Mouse (Mus musculus): ENCODE results near the gene Cyyr1. TPM values are rescaled to one million over a fixed set of nuclear protein-coding genes. Genes with fewer than 3 reads are reported as not detected.
A peak's percentile ranks its signal among the peaks of the same experiment; 100 is the strongest.

Cyyr1 gene
- polyA plus RNA-seq, 1 experiment from 2014 or later = 3.1 TPM

- no peaks in the 10 kb centered on the region for H3K36me3 ChIP-seq (ENCODE audit: control insufficient read depth, insufficient read depth, low read length)
- H3K9ac ChIP-seq (ENCODE audit: low read length) = no peak overlapping the region
- ATAC-seq (ENCODE audit: insufficient number of reproducible peaks, low FRiP score, low TSS enrichment, low read depth) (no peak), DNase-seq (ENCODE audit: low spot score) (no peak)
- H3K4me2 ChIP-seq (ENCODE audit: low read depth, severe bottlenecking) = no peak overlapping the region
- no peaks in the 10 kb centered on the region for H3K9me3 ChIP-seq (ENCODE audit: control insufficient read depth, low read length)
- no peak overlapping the region for H3K4me3 ChIP-seq (ENCODE audit: low read depth, low read length)
- H3K27ac ChIP-seq (replicated peaks; ENCODE audit: low read depth, low read length) = no peak overlapping the region
- H3K4me1 ChIP-seq (ENCODE audit: control insufficient read depth, insufficient read depth, low read length) = no peaks in the 10 kb centered on the region
- WGBS = 89% methylated on average over 3 of the region's 3 CpGs
- no peaks in the 10 kb centered on the region for H3K27me3 ChIP-seq (ENCODE audit: control insufficient read depth, insufficient read depth, low read length)
These were observed 107.4 kb downstream of the Cyyr1 start for GRCm38 (mm10) chr16:85445801-85446200.

- ATAC-seq (ENCODE audit: insufficient number of reproducible peaks, low FRiP score, low TSS enrichment, low read depth) (no peak), DNase-seq (ENCODE audit: low spot score) (peak; percentile 35)
- H3K4me3 ChIP-seq (ENCODE audit: low read depth, low read length) = no peak overlapping the region
- H3K27ac ChIP-seq (replicated peaks; ENCODE audit: low read depth, low read length) = no peak overlapping the region
- H3K4me2 ChIP-seq (ENCODE audit: low read depth, severe bottlenecking) = no peak overlapping the region
- no peak overlapping the region for H3K9ac ChIP-seq (ENCODE audit: low read length)
- no peaks in the 10 kb centered on the region for H3K36me3 ChIP-seq (ENCODE audit: control insufficient read depth, insufficient read depth, low read length)
- WGBS = 68% methylated on average over 2 of the region's 2 CpGs
- H3K27me3 ChIP-seq (ENCODE audit: control insufficient read depth, insufficient read depth, low read length) = no peaks in the 10 kb centered on the region
- no peaks in the 10 kb centered on the region for H3K4me1 ChIP-seq (ENCODE audit: control insufficient read depth, insufficient read depth, low read length)
- no peaks in the 10 kb centered on the region for H3K9me3 ChIP-seq (ENCODE audit: control insufficient read depth, low read length)
These were observed 117.8 kb downstream of the Cyyr1 start for GRCm38 (mm10) chr16:85435427-85435826.

- DNase-seq (ENCODE audit: low spot score) = no peak
- H3K4me2 ChIP-seq (ENCODE audit: low read depth, severe bottlenecking) = no peak overlapping the region
- no peak for ATAC-seq (ENCODE audit: insufficient number of reproducible peaks, low FRiP score, low TSS enrichment, low read depth)
- no peaks in the 10 kb centered on the region for H3K27me3 ChIP-seq (ENCODE audit: control insufficient read depth, insufficient read depth, low read length)
- no peaks in the 10 kb centered on the region for H3K9me3 ChIP-seq (ENCODE audit: control insufficient read depth, low read length)
- no peak overlapping the region for H3K4me3 ChIP-seq (ENCODE audit: low read depth, low read length)
- no peaks in the 10 kb centered on the region for H3K36me3 ChIP-seq (ENCODE audit: control insufficient read depth, insufficient read depth, low read length)
- H3K4me1 ChIP-seq (ENCODE audit: control insufficient read depth, insufficient read depth, low read length) = no peaks in the 10 kb centered on the region
- WGBS = 69% methylated on average over 3 of the region's 3 CpGs
- H3K27ac ChIP-seq (replicated peaks; ENCODE audit: low read depth, low read length) = no peak overlapping the region
- H3K9ac ChIP-seq (ENCODE audit: low read length) = no peak overlapping the region
These were observed 124.0 kb downstream of the Cyyr1 start for GRCm38 (mm10) chr16:85429173-85429572.

- WGBS = 73% methylated on average over 2 of the region's 2 CpGs
- no peak overlapping the region for H3K4me2 ChIP-seq (ENCODE audit: low read depth, severe bottlenecking)
- H3K9ac ChIP-seq (ENCODE audit: low read length) = no peak overlapping the region
- no peaks in the 10 kb centered on the region for H3K9me3 ChIP-seq (ENCODE audit: control insufficient read depth, low read length)
- no peaks in the 10 kb centered on the region for H3K4me1 ChIP-seq (ENCODE audit: control insufficient read depth, insufficient read depth, low read length)
- H3K27ac ChIP-seq (replicated peaks; ENCODE audit: low read depth, low read length) = no peak overlapping the region
- H3K4me3 ChIP-seq (ENCODE audit: low read depth, low read length) = no peak overlapping the region
- H3K36me3 ChIP-seq (ENCODE audit: control insufficient read depth, insufficient read depth, low read length) = no peaks in the 10 kb centered on the region
- no peaks in the 10 kb centered on the region for H3K27me3 ChIP-seq (ENCODE audit: control insufficient read depth, insufficient read depth, low read length)
- no peak for ATAC-seq (ENCODE audit: insufficient number of reproducible peaks, low FRiP score, low TSS enrichment, low read depth)
- DNase-seq (ENCODE audit: low spot score) = no peak
These were observed 130.3 kb downstream of the Cyyr1 start for GRCm38 (mm10) chr16:85422889-85423288.

- Histone ChIP-seq H3K4me1 (ENCODE audit: control insufficient read depth, insufficient read depth, low read length) (no peaks in the 10 kb centered on the region), H3K27ac (replicated peaks; ENCODE audit: low read depth, low read length) (no peak overlapping the region), H3K4me3 (ENCODE audit: low read depth, low read length) (no peak overlapping the region), H3K4me2 (ENCODE audit: low read depth, severe bottlenecking) (no peak overlapping the region), H3K27me3 (ENCODE audit: control insufficient read depth, insufficient read depth, low read length) (no peaks in the 10 kb centered on the region), H3K9me3 (ENCODE audit: control insufficient read depth, low read length) (no peaks in the 10 kb centered on the region), H3K36me3 (ENCODE audit: control insufficient read depth, insufficient read depth, low read length) (no peaks in the 10 kb centered on the region), H3K9ac (ENCODE audit: low read length) (no peak overlapping the region)
- no peak for DNase-seq (ENCODE audit: low spot score)
- ATAC-seq (ENCODE audit: insufficient number of reproducible peaks, low FRiP score, low TSS enrichment, low read depth) = no peak
- 89% methylated on average over 3 of the region's 3 CpGs for WGBS
These were observed 137.8 kb downstream of the Cyyr1 start for GRCm38 (mm10) chr16:85415415-85415814.

- 19% methylated on average over 4 of the region's 4 CpGs for WGBS
- ATAC-seq (ENCODE audit: insufficient number of reproducible peaks, low FRiP score, low TSS enrichment, low read depth) (no peak), DNase-seq (ENCODE audit: low spot score) (peak; percentile 29)
- H3K27me3 ChIP-seq (ENCODE audit: control insufficient read depth, insufficient read depth, low read length) = no peaks in the 10 kb centered on the region
- 0 out of 2 replicates have a peak, but pooled peaks cover 3% of the 10 kb centered on the region for H3K4me1 ChIP-seq (ENCODE audit: control insufficient read depth, insufficient read depth, low read length)
- H3K4me2 ChIP-seq (ENCODE audit: low read depth, severe bottlenecking) = no peak overlapping the region
- H3K4me3 ChIP-seq (ENCODE audit: low read depth, low read length) = no peak overlapping the region
- no peaks in the 10 kb centered on the region for H3K9me3 ChIP-seq (ENCODE audit: control insufficient read depth, low read length)
- H3K27ac ChIP-seq (replicated peaks; ENCODE audit: low read depth, low read length) = no peak overlapping the region
- no peak overlapping the region for H3K9ac ChIP-seq (ENCODE audit: low read length)
- H3K36me3 ChIP-seq (ENCODE audit: control insufficient read depth, insufficient read depth, low read length) = no peaks in the 10 kb centered on the region
These were observed 159.7 kb downstream of the Cyyr1 start for GRCm38 (mm10) chr16:85393430-85393948.

- Histone ChIP-seq H3K4me1 (ENCODE audit: control insufficient read depth, insufficient read depth, low read length) (no peaks in the 10 kb centered on the region), H3K27ac (replicated peaks; ENCODE audit: low read depth, low read length) (no peak overlapping the region), H3K27me3 (ENCODE audit: control insufficient read depth, insufficient read depth, low read length) (no peaks in the 10 kb centered on the region), H3K36me3 (ENCODE audit: control insufficient read depth, insufficient read depth, low read length) (no peaks in the 10 kb centered on the region), H3K4me2 (ENCODE audit: low read depth, severe bottlenecking) (no peak overlapping the region), H3K9ac (ENCODE audit: low read length) (no peak overlapping the region), H3K9me3 (ENCODE audit: control insufficient read depth, low read length) (no peaks in the 10 kb centered on the region), H3K4me3 (ENCODE audit: low read depth, low read length) (no peak overlapping the region)
- ATAC-seq (ENCODE audit: insufficient number of reproducible peaks, low FRiP score, low TSS enrichment, low read depth) = no peak
- no peak for DNase-seq (ENCODE audit: low spot score)
- WGBS = 60% methylated on average over 5 of the region's 5 CpGs
These were observed 166.4 kb downstream of the Cyyr1 start for GRCm38 (mm10) chr16:85386801-85387200.

Other genes starting within 250 kb of the Cyyr1 start
- 21.0 and 22.3 TPM in 2 replicates for gene Adamts1, start 249.7 kb upstream of the Cyyr1 start, polyA plus RNA-seq (2014; fragmentation: Nextera tagmentation; extraction: Ambion mirVana)

Measured in limb, embryonic 11.5 days (tissue).